Mouse (Mus musculus) heart, embryonic 13.5 days (tissue): ENCODE results near the gene Pam. TPM values are rescaled to one million over a fixed set of nuclear protein-coding genes. Genes with fewer than 3 reads are reported as not detected.
A peak's percentile ranks its signal among the peaks of the same experiment; 100 is the strongest.

Experiments
- ATAC-seq: fragments of 200-750 bp; cut with Nextera tagmentation; 2 replicates; pipeline ENCODE4 v1.8.0; 2017; ENCODE audit warnings: moderate TSS enrichment; ENCODE audit not compliant: insufficient number of reproducible peaks, low FRiP score, low TSS enrichment; ENCODE audit errors: extremely low read depth
- H3K27ac ChIP-seq: fragments of 300-500 bp; sonication (generic); replicated peaks from 2 replicates; pipeline ENCODE4 v1.5.1; 2015; ENCODE audit warnings: moderate library complexity, mild to moderate bottlenecking, inconsistent platforms
- H3K27me3 ChIP-seq: fragments of 300-500 bp; sonication (generic); replicated peaks from 2 replicates; pipeline ENCODE4 v1.6.1; 2015; ENCODE audit warnings: mild to moderate bottlenecking, inconsistent platforms
- H3K36me3 ChIP-seq: fragments of 300-500 bp; sonication (generic); 2 replicates; pipeline ENCODE4 v1.6.1; 2015; ENCODE audit warnings: mild to moderate bottlenecking, inconsistent platforms
- H3K4me1 ChIP-seq: fragments of 300-500 bp; sonication (generic); 2 replicates; pipeline ENCODE4 v1.6.1; 2015; ENCODE audit warnings: inconsistent platforms
- H3K4me2 ChIP-seq: fragments of 300-500 bp; sonication (generic); 2 replicates; pipeline ENCODE4 v1.6.1; 2015; ENCODE audit warnings: inconsistent platforms, mild to moderate bottlenecking, moderate library complexity
- H3K4me3 ChIP-seq: fragments of 300-500 bp; sonication (generic); 2 replicates; pipeline ENCODE4 v1.5.1; 2015; ENCODE audit warnings: moderate library complexity, mild to moderate bottlenecking, inconsistent platforms
- H3K9ac ChIP-seq: fragments of 300-500 bp; sonication (generic); 2 replicates; pipeline ENCODE4 v1.6.1; 2015; ENCODE audit warnings: inconsistent platforms, mild to moderate bottlenecking, moderate library complexity
- H3K9me3 ChIP-seq: fragments of 300-500 bp; sonication (generic); 2 replicates; pipeline ENCODE4 v1.6.1; 2016; ENCODE audit warnings: inconsistent platforms
- WGBS: fragments of 180-500 bp; shearing (Covaris S2); methylation state at CpG from one replicate; pipeline ENCODE4 v1.1.7; 2015; ENCODE audit warnings: mixed read lengths; 5-methylcytosine and 5-hydroxymethylcytosine counted together
- polyA plus RNA-seq: library from polyadenylated mRNA; unstranded; fragments of >200 nt; fragmentation: Nextera tagmentation; extraction: Ambion mirVana; gene quantifications from 2 replicates; pipeline ENCODE4 v1.2.1, GENCODE M21; 2015

Pam gene
- polyA plus RNA-seq, 1 experiment from 2014 or later = 340 TPM

DNA sequence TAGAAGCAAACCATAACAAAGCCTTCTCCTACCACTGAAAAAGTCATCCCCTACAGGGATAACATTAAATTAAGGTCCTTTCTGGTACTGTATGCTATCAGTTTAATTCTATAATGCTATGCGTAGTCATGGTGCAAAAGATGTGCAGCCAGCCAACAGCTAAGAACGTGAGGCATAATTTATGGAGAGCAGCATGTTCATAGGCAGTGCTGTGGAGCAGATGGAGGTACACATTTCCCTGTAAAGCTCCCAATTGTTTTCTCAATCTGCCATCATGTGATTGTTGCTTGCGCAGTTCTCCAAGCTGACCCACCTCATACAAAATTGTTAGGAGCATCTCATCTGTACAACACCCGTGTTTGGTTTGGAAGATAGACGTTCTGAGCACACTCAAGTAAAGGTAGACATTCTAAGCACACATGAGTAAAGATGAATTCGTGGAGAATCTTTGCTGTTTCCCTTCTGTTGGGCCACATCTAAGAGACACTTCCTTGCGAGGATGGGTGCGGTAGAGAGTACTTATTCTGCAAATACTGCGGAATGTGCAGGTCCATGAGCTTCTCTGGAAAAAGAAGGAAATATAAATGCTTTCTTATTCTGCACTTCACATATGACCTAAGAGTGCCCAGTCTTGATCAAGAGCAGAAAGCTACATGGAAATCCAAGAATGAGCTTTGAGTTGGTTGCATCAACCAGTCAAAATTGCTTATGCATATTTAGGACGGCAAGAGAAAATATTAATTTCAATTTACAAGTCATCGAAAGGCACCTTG lies 2.7 kb upstream of the Pam start:
- Histone ChIP-seq H3K36me3 (no peaks in the 10 kb centered on the region), H3K27me3 (no peaks in the 10 kb centered on the region), H3K4me2 (no peak overlapping the region), H3K27ac (no peak overlapping the region), H3K9me3 (peaks cover 5% of the 10 kb centered on the region; the same call in 1 of the 2 replicates), H3K4me1 (peaks cover 16% of the 10 kb centered on the region), H3K4me3 (no peak overlapping the region), H3K9ac (no peak overlapping the region)
- ATAC-seq = no peak
- 88% methylated on average over 11 of the region's 11 CpGs for WGBS

DNA sequence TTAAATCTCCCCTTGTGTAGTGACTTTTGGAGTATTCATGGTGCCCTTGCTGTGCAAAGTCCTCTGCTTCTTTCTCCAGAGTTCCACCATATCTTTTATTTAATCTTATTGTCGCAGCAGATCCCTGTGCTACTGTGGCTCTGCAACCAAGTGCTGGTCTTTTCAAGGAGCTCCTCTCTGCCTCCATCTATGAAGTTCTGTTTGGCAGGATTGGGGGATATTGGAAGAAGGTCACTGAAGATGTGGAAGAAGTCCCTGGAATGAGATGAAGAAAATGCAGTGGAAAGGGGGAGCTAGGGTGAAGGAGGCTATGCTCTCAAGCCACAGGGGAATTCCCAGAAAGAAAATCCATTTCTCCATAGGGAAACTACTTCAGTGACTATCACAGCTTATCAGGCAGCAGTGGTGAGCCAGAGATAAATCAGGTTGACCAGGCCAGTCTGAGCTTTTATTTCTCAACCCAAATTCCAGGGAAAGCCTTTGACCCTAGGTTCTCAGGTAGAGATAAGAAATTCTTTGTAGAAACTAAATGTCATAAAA lies 1.0 kb upstream of the Pam start:
- ATAC-seq = no peak

DNA sequence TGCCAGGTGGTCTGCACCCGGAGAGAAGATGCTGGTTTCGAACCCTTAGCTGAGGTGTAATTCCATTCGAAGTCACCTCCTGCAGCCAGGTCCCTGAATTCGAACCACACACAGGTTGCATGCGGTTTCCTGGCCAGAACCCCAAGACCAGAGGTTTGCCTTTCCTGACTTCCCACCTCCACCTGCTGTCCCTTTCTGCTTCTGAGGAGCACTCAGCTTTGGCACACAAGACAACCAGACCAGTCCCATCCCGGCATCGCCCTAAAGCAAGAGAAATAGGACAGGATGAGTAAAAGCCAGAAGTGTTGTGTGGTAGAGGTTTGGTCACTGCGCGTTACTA lies 515 bp upstream of the Pam start:
- Histone ChIP-seq H3K27ac (peak overlapping the region; percentile 93), H3K36me3 (no peaks in the 10 kb centered on the region), H3K9me3 (no peaks in the 10 kb centered on the region), H3K4me2 (peak overlapping the region; percentile 70), H3K4me3 (peak overlapping the region; percentile 89), H3K9ac (peak overlapping the region; percentile 94), H3K27me3 (no peaks in the 10 kb centered on the region), H3K4me1 (peaks cover 17% of the 10 kb centered on the region)
- 25% methylated on average over 9 of the region's 9 CpGs for WGBS
- no peak; the same call in 1 of the 2 replicates for ATAC-seq

More for the DNA sequence above, 1.0 kb upstream of the Pam start:
- H3K9me3 ChIP-seq = no peaks in the 10 kb centered on the region
- H3K4me3 ChIP-seq = peak overlapping the region; percentile 89; the same call in 1 of the 2 replicates
- WGBS = 44% methylated on average over 1 of the region's 1 CpGs
- no peaks in the 10 kb centered on the region for H3K36me3 ChIP-seq
- H3K27ac ChIP-seq = no peak overlapping the region
- peak overlapping the region; percentile 94; the same call in 1 of the 2 replicates for H3K9ac ChIP-seq
- peaks cover 16% of the 10 kb centered on the region for H3K4me1 ChIP-seq
- H3K27me3 ChIP-seq = no peaks in the 10 kb centered on the region
- H3K4me2 ChIP-seq = peak overlapping the region; percentile 70

DNA sequence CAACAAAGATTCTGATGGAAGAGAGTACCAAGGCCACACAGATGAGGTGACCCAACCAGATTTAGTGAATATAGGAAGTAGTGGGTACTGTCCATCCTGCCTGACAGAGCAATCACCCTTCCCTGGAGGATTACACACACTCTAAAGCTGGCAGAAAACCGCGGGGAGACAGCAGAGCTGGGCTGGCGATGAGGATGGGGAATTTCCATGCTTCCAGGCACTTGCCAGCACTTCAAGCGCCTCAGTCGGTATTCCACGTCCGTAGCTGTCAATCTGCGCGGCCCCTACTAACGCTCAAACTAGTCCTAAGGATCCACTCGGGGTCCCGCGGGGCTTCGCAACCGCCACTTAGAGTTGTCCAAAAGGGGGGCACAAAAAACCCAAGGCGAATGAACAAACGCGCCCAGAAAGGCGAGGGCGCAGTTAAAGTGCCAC lies 618 bp downstream of the Pam start:
- H3K9me3 ChIP-seq = no peaks in the 10 kb centered on the region
- H3K9ac ChIP-seq = peak overlapping the region; percentile 94
- peak overlapping the region; percentile 93 for H3K27ac ChIP-seq
- peaks cover 20% of the 10 kb centered on the region for H3K4me1 ChIP-seq
- peak overlapping the region; percentile 89 for H3K4me3 ChIP-seq
- no peaks in the 10 kb centered on the region for H3K27me3 ChIP-seq
- H3K4me2 ChIP-seq = peak overlapping the region; percentile 70
- ATAC-seq = no peak
- WGBS = under 1% methylated on average over 20 of the region's 20 CpGs
- H3K36me3 ChIP-seq = no peaks in the 10 kb centered on the region

DNA sequence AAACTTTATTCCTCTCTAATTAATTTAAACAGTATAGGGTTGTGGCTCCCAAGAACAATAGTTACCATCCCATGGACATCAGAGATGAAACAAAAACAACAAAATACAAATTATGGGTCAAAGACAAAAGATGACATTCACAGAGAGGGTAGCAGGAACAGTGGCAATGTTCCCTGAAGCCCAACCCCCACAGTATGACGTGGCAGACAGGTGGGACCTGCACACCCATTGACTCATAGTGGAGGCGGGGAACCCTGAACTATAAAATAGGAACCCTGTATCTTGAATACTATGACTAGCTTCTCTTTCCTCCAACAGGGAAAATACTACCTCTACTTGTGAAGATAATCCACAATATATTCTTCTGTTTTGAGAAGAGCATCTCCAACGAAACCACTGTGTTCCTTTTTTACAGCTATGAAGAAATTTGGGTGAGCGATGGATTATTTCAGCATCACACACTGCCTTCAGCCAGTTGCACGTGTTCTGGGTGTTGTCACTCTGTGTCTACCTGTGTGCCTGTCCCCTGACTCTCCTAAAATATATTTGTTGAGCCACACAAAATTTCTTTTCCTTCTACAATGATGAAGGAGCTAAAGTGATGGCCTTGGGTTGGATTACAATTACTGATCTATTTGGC lies 6.0 kb downstream of the Pam start:
- H3K9ac ChIP-seq = no peak overlapping the region
- no peaks in the 10 kb centered on the region for H3K9me3 ChIP-seq
- no peak for ATAC-seq
- H3K4me3 ChIP-seq = no peak overlapping the region
- H3K36me3 ChIP-seq = no peaks in the 10 kb centered on the region
- H3K27ac ChIP-seq = no peak overlapping the region
- H3K4me1 ChIP-seq = peaks cover 47% of the 10 kb centered on the region
- H3K4me2 ChIP-seq = no peak overlapping the region
- WGBS = 81% methylated on average over 5 of the region's 5 CpGs
- no peaks in the 10 kb centered on the region for H3K27me3 ChIP-seq

DNA sequence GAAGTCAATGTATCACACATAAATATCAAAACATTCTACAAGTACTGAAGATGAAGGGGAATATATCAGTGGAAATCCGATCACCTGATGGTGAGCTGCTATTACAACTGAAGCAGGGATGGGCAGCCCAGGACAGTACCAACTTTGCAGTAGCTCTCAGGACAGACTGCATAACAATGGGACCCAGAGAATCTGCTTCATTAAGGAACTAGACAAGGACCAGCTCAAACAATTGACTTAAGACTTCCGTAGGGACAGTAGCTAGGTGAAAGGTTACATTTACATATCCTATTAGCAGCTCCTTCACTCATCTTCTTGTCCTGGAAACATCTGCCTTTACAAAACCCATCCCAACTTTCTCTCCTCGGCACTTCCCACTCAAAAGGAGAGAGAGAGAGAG lies 9.0 kb downstream of the Pam start:
- Histone ChIP-seq H3K4me3 (no peak overlapping the region), H3K27ac (no peak overlapping the region), H3K27me3 (no peaks in the 10 kb centered on the region), H3K36me3 (no peaks in the 10 kb centered on the region), H3K9ac (no peak overlapping the region), H3K9me3 (no peaks in the 10 kb centered on the region), H3K4me1 (peaks cover 62% of the 10 kb centered on the region), H3K4me2 (no peak overlapping the region)
- ATAC-seq = no peak
- 51% methylated on average over 3 of the region's 3 CpGs for WGBS

DNA sequence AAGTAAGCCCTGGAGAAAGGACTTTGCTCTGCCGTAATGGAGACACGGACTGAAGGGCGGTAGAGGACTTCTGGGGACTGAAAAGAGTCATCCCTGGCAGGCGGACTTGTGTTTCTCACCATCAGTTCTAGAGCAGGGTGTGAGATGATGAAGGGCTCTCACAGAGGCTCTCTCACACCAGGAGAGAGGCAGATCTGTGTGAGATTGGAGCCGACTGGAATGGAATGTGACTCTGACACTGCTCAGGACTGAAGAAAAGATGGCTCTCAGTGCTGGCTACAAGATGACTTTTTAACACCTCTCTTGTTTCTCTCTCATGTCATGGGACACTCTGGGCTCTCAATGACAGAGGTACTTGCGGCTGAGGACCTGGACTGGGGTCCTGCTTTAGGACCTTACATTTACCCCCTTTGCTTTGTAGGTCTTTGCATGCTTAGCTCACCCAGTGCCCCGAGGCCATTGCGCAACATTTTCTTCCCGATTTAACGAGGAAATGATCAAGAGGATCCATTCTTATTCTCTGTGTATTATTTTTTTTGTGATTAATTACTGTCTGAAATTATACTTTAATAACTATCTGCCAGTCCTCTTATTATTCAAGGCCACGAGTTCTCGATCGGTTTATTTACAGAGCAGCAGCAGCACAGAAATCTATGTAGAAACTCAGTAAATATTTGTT lies 10.7 kb downstream of the Pam start:
- peak overlapping the region; percentile 53 for H3K4me2 ChIP-seq
- peak overlapping the region; percentile 81 for H3K27ac ChIP-seq
- peaks cover 76% of the 10 kb centered on the region for H3K4me1 ChIP-seq
- peak; percentile 15; the same call in 1 of the 2 replicates for ATAC-seq
- H3K9me3 ChIP-seq = no peaks in the 10 kb centered on the region
- peak overlapping the region; percentile 58 for H3K9ac ChIP-seq
- no peaks in the 10 kb centered on the region for H3K36me3 ChIP-seq
- H3K27me3 ChIP-seq = no peaks in the 10 kb centered on the region
- WGBS = 44% methylated on average over 13 of the region's 13 CpGs
- H3K4me3 ChIP-seq = peak overlapping the region; percentile 13; the same call in 1 of the 2 replicates

DNA sequence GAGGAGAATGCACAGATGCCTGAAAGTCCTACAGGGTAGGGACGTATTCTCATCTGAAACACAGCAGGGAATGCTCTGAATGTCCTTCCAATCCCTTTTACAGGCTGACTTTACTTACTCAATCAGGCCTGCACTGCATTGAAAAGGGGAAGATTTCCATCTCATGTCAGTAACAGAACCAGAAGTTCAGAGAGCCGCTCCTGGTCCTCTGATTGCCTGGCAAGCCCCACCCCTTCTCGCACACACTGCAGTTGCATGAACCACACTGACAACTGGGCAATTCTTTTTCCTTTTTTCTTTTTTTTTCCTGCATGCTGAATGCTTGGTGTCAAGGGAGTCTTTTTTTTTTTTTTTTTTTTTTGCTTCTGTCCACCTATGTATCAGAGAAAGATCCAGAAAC lies 11.9 kb downstream of the Pam start:
- Histone ChIP-seq H3K4me1 (peaks cover 79% of the 10 kb centered on the region), H3K27ac (peak overlapping the region; percentile 37)

DNA sequence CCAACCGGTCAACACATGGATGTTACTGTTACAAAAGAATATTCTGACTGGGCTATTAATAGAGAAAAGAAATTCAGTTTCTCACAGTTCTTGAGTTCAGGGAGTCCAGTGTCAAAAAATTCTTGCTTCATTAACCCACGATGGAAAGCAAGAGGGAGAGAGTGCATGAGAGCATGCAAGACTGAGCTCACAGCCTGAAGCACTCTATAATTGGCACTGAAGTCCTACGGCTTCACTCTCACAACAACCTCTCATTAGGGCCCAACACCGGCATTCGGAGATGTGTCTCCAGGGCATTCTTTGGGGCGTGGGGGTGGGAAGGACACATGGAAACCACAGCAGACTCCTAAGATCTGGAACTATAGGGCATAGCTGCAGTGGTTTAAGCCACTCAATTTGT lies 12.5 kb downstream of the Pam start:
- peak overlapping the region; percentile 37 for H3K27ac ChIP-seq
- H3K27me3 ChIP-seq = no peaks in the 10 kb centered on the region
- no peak for ATAC-seq
- no peak overlapping the region for H3K4me2 ChIP-seq
- peaks cover 77% of the 10 kb centered on the region for H3K4me1 ChIP-seq
- H3K9me3 ChIP-seq = no peaks in the 10 kb centered on the region
- H3K9ac ChIP-seq = no peak overlapping the region
- WGBS = 55% methylated on average over 6 of the region's 6 CpGs
- H3K36me3 ChIP-seq = no peaks in the 10 kb centered on the region
- H3K4me3 ChIP-seq = no peak overlapping the region

More for the DNA sequence above, 11.9 kb downstream of the Pam start:
- Histone ChIP-seq H3K27me3 (no peaks in the 10 kb centered on the region), H3K4me2 (no peak overlapping the region), H3K9ac (no peak overlapping the region), H3K9me3 (no peaks in the 10 kb centered on the region), H3K36me3 (no peaks in the 10 kb centered on the region), H3K4me3 (no peak overlapping the region)
- ATAC-seq = no peak
- WGBS = 74% methylated on average over 3 of the region's 3 CpGs

DNA sequence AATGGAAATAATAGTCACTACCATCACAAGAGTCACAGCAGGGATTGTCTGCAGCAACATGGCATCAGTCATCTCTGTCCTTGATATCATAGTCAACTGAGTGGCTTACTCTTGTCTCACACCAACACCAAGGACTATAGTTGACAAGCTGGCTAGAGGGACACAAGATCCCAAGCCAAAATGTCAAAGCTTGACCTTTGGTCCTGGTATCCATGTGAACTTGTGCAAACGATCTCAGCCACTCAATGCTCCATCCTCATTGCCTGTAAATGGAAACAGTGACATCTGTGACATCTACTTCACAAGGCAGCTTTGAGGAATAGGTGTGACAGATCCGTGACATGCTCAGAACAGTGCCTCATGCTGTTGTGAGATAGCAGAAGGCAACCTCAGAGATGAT lies 15.0 kb downstream of the Pam start:
- 38% methylated on average over 2 of the region's 2 CpGs for WGBS
- H3K9ac ChIP-seq = no peak overlapping the region
- no peaks in the 10 kb centered on the region for H3K9me3 ChIP-seq
- no peak overlapping the region for H3K4me2 ChIP-seq
- no peaks in the 10 kb centered on the region for H3K36me3 ChIP-seq
- no peak overlapping the region for H3K4me3 ChIP-seq
- ATAC-seq = no peak; the same call in 1 of the 2 replicates
- peaks cover 57% of the 10 kb centered on the region for H3K4me1 ChIP-seq
- H3K27ac ChIP-seq = peak overlapping the region; percentile 50
- no peaks in the 10 kb centered on the region for H3K27me3 ChIP-seq

DNA sequence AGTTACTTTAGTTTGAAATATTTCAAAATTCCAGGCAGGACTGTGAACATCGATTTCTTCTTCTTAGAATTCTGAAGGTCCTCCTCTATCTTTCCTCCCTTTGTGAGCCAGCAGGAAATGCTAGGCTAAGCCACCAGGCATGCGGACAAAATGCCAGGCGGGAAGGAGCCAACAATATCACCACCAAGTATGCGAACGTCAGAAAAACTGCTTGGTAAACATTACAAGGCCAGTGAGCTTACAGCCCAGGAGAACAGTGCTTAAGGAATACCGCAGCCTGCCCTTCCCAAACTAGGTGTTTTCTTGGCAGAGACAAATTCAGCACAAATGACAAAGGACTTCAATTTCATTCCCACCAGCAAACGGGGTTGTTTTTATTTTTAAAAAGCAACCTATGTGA lies 15.8 kb downstream of the Pam start:
- Histone ChIP-seq H3K9me3 (no peaks in the 10 kb centered on the region), H3K4me2 (no peak overlapping the region), H3K36me3 (no peaks in the 10 kb centered on the region), H3K9ac (no peak overlapping the region), H3K4me3 (no peak overlapping the region), H3K27ac (peak overlapping the region; percentile 50), H3K27me3 (no peaks in the 10 kb centered on the region), H3K4me1 (peaks cover 49% of the 10 kb centered on the region)
- ATAC-seq = no peak
- 42% methylated on average over 7 of the region's 7 CpGs for WGBS
